Mouse (Mus musculus): ENCODE measurements around the gene Spa17. TPM values are rescaled to one million over a fixed set of nuclear protein-coding genes. Genes with fewer than 3 reads are reported as not detected.

Spa17 gene
- polyA plus RNA-seq (2017; shearing (Covaris generic)) = 1 to 10 TPM in 1 of 2 experiments, under 1 TPM in 1; 0.86 to 1.3 TPM

GRCm38 (mm10) chr9:37613182-37613910 is at the start of gene Spa17:
TSS of gene Spa17 (minus strand) at chr9:37613722.

GRCm38 (mm10) chr9:37656931-37657481 is 43.5 kb upstream of the Spa17 start, which contains the start of gene Tbrg1:
TSS of gene Tbrg1 (minus strand) at chr9:37657312.

GRCm38 (mm10) chr9:37554838-37555748 is 58.4 kb downstream of the Spa17 start, which contains the start of gene Siae:
TSS of gene Siae (plus strand) at chr9:37555698.

Other genes starting within 250 kb of the Spa17 start
- gene Hepacam, start 246.4 kb downstream of the Spa17 start, polyA plus RNA-seq (2017; shearing (Covaris generic)) = under 1 TPM in 1 of 2 experiments, not detected in 1; 0.05 TPM
- not detected for gene Robo4, start 211.8 kb downstream of the Spa17 start, polyA plus RNA-seq (2017; shearing (Covaris generic))
- 1 to 10 TPM in 1 of 2 experiments, under 1 TPM in 1; 0.17 to 1.3 TPM for gene Robo3, start 180.5 kb downstream of the Spa17 start, polyA plus RNA-seq (2017; shearing (Covaris generic))
- gene Msantd2, start 124.4 kb downstream of the Spa17 start, polyA plus RNA-seq (2017; shearing (Covaris generic)) = 10 to 100 TPM; 23.8 to 28.9 TPM
- under 1 TPM; 0.37 to 0.92 TPM for gene Esam, start 85.6 kb downstream of the Spa17 start, polyA plus RNA-seq (2017; shearing (Covaris generic))
- gene Vsig2, start 74.5 kb downstream of the Spa17 start, polyA plus RNA-seq (2017; shearing (Covaris generic)) = 1 to 10 TPM in 1 of 2 experiments, under 1 TPM in 1; 0.28 to 5.9 TPM
- gene Nrgn, start 60.8 kb downstream of the Spa17 start, polyA plus RNA-seq (2017; shearing (Covaris generic)) = 10 to 100 TPM in 1 of 2 experiments, 1 to 10 TPM in 1; 1.6 to 14.9 TPM
- 10 to 100 TPM; 14.9 to 16.8 TPM for gene Siae, start 58.0 kb downstream of the Spa17 start, polyA plus RNA-seq (2017; shearing (Covaris generic))
- 100 to 1,000 TPM; 162 to 186 TPM for gene Tbrg1, start 43.6 kb upstream of the Spa17 start, polyA plus RNA-seq (2017; shearing (Covaris generic))
- under 1 TPM; 0.22 to 0.43 TPM for gene Panx3, start 55.5 kb upstream of the Spa17 start, polyA plus RNA-seq (2017; shearing (Covaris generic))
- gene Olfr160, start 102.5 kb upstream of the Spa17 start, polyA plus RNA-seq (2017; shearing (Covaris generic)) = 1 to 10 TPM in 1 of 2 experiments, under 1 TPM in 1; 0.07 to 2.7 TPM
- not detected for gene Olfr874, start 131.4 kb upstream of the Spa17 start, polyA plus RNA-seq (2017; shearing (Covaris generic))
- gene Olfr875, start 158.1 kb upstream of the Spa17 start, polyA plus RNA-seq (2017; shearing (Covaris generic)) = not detected
- gene Olfr876, start 189.3 kb upstream of the Spa17 start, polyA plus RNA-seq (2017; shearing (Covaris generic)) = 1 to 10 TPM in 1 of 2 experiments, under 1 TPM in 1; 0.17 to 1.7 TPM
- under 1 TPM; 0.13 to 0.89 TPM for gene Olfr877, start 240.5 kb upstream of the Spa17 start, polyA plus RNA-seq (2017; shearing (Covaris generic))

Measured in inflammation-experienced regulatory T-cells (primary cell).